Mouse (Mus musculus) heart, adult 2 months (tissue): ENCODE data around the gene Relt.

Source experiments
- CTCF ChIP-seq: fragments of 200-600 bp; IDR thresholded peaks from 2 replicates; pipeline ENCODE4 v1.8.1; 2022; ENCODE audit warnings: antibody characterized with exemption, mild to moderate bottlenecking, moderate library complexity
- EP300 ChIP-seq: fragments of 200-500 bp; IDR thresholded peaks from 2 replicates; pipeline ENCODE4 v1.6.1; 2011; ENCODE audit warnings: low read depth, low read length, control low read depth; ENCODE audit not compliant: insufficient read depth
- POLR2A ChIP-seq: fragments of 200-500 bp; IDR thresholded peaks from 2 replicates; pipeline ENCODE4 v1.6.1; 2011; ENCODE audit warnings: mild to moderate bottlenecking, low read depth, low read length, control low read depth; ENCODE audit not compliant: insufficient read depth

GRCm38 (mm10) chr7:100905037-100905436 is 41.8 kb upstream of the Relt start:
- no peak for TF ChIP-seq CTCF
- TF ChIP-seq POLR2A, result no peak
- TF ChIP-seq EP300, result no peak
